Mouse (Mus musculus): ENCODE measurements around the gene Ralgapa2. TPM values are rescaled to one million over a fixed set of nuclear protein-coding genes. Genes with fewer than 3 reads are reported as not detected.

The Ralgapa2 gene
- polyA plus RNA-seq, 1 experiment from 2014 or later, result 4.5 TPM

- Histone ChIP-seq H3K4me1 (ENCODE audit: control insufficient read depth, low read depth, low read length) (no peaks in the 10 kb centered on the region), H3K27me3 (ENCODE audit: control insufficient read depth, insufficient read depth, low read depth, low read length) (no peaks in the 10 kb centered on the region), H3K27ac (ENCODE audit: low read length) (no peak overlapping the region), H3K9me3 (replicated peaks; ENCODE audit: control insufficient read depth, low read length) (no peaks in the 10 kb centered on the region), H3K4me3 (ENCODE audit: low read depth, low read length) (no peak overlapping the region), H3K4me2 (ENCODE audit: low read depth, low read length) (no peak overlapping the region), H3K9ac (ENCODE audit: low read depth, low read length) (no peak overlapping the region), H3K36me3 (ENCODE audit: control insufficient read depth, insufficient read depth) (no peaks in the 10 kb centered on the region)
- WGBS (ENCODE audit: insufficient replicate concordance), result 64% methylated on average over 9 of the region's 9 CpGs
- no peak for ATAC-seq (ENCODE audit: low read depth)
These were observed 209.9 kb downstream of the Ralgapa2 start for GRCm38 (mm10) chr2:146302094-146302699.

GRCm38 (mm10) chr2:146300500-146301020 lies 211.6 kb downstream of the Ralgapa2 start:
- Histone ChIP-seq H3K4me1 (ENCODE audit: control insufficient read depth, low read depth, low read length) (no peaks in the 10 kb centered on the region), H3K9ac (ENCODE audit: low read depth, low read length) (no peak overlapping the region), H3K9me3 (replicated peaks; ENCODE audit: control insufficient read depth, low read length) (no peaks in the 10 kb centered on the region), H3K27ac (ENCODE audit: low read length) (no peak overlapping the region), H3K36me3 (ENCODE audit: control insufficient read depth, insufficient read depth) (no peaks in the 10 kb centered on the region), H3K4me2 (ENCODE audit: low read depth, low read length) (no peak overlapping the region), H3K27me3 (ENCODE audit: control insufficient read depth, insufficient read depth, low read depth, low read length) (no peaks in the 10 kb centered on the region), H3K4me3 (ENCODE audit: low read depth, low read length) (no peak overlapping the region)
- 79% methylated on average over 1 of the region's 1 CpGs for WGBS (ENCODE audit: insufficient replicate concordance)
- no peak for ATAC-seq (ENCODE audit: low read depth)

GRCm38 (mm10) chr2:146299841-146300460 lies 212.2 kb downstream of the Ralgapa2 start:
- Histone ChIP-seq H3K4me3 (ENCODE audit: low read depth, low read length) (no peak overlapping the region), H3K9ac (ENCODE audit: low read depth, low read length) (no peak overlapping the region), H3K27me3 (ENCODE audit: control insufficient read depth, insufficient read depth, low read depth, low read length) (no peaks in the 10 kb centered on the region), H3K36me3 (ENCODE audit: control insufficient read depth, insufficient read depth) (no peaks in the 10 kb centered on the region), H3K27ac (ENCODE audit: low read length) (no peak overlapping the region), H3K9me3 (replicated peaks; ENCODE audit: control insufficient read depth, low read length) (no peaks in the 10 kb centered on the region), H3K4me1 (ENCODE audit: control insufficient read depth, low read depth, low read length) (no peaks in the 10 kb centered on the region), H3K4me2 (ENCODE audit: low read depth, low read length) (no peak overlapping the region)
- WGBS (ENCODE audit: insufficient replicate concordance), result 71% methylated on average over 3 of the region's 3 CpGs
- ATAC-seq (ENCODE audit: low read depth), result no peak

- Histone ChIP-seq H3K27ac (ENCODE audit: low read length) (no peak overlapping the region), H3K4me1 (ENCODE audit: control insufficient read depth, low read depth, low read length) (no peaks in the 10 kb centered on the region; the same call in 1 of the 2 replicates), H3K9me3 (replicated peaks; ENCODE audit: control insufficient read depth, low read length) (no peaks in the 10 kb centered on the region), H3K9ac (ENCODE audit: low read depth, low read length) (no peak overlapping the region), H3K36me3 (ENCODE audit: control insufficient read depth, insufficient read depth) (no peaks in the 10 kb centered on the region), H3K4me3 (ENCODE audit: low read depth, low read length) (no peak overlapping the region), H3K27me3 (ENCODE audit: control insufficient read depth, insufficient read depth, low read depth, low read length) (no peaks in the 10 kb centered on the region), H3K4me2 (ENCODE audit: low read depth, low read length) (no peak overlapping the region)
- ATAC-seq (ENCODE audit: low read depth), result no peak
- 70% methylated on average over 9 of the region's 9 CpGs for WGBS (ENCODE audit: insufficient replicate concordance)
These were observed 218.6 kb downstream of the Ralgapa2 start for GRCm38 (mm10) chr2:146293538-146293937.

GRCm38 (mm10) chr2:146290871-146291637 lies 221.1 kb downstream of the Ralgapa2 start:
- ATAC-seq (ENCODE audit: low read depth), result no peak
- WGBS (ENCODE audit: insufficient replicate concordance), result 69% methylated on average over 14 of the region's 14 CpGs
- no peaks in the 10 kb centered on the region for H3K36me3 ChIP-seq (ENCODE audit: control insufficient read depth, insufficient read depth)

GRCm38 (mm10) chr2:146290366-146290765 lies 221.8 kb downstream of the Ralgapa2 start:
- Histone ChIP-seq H3K9ac (ENCODE audit: low read depth, low read length) (no peak overlapping the region), H3K9me3 (replicated peaks; ENCODE audit: control insufficient read depth, low read length) (no peaks in the 10 kb centered on the region), H3K4me3 (ENCODE audit: low read depth, low read length) (no peak overlapping the region), H3K4me2 (ENCODE audit: low read depth, low read length) (no peak overlapping the region), H3K36me3 (ENCODE audit: control insufficient read depth, insufficient read depth) (no peaks in the 10 kb centered on the region), H3K27ac (ENCODE audit: low read length) (no peak overlapping the region), H3K27me3 (ENCODE audit: control insufficient read depth, insufficient read depth, low read depth, low read length) (no peaks in the 10 kb centered on the region), H3K4me1 (ENCODE audit: control insufficient read depth, low read depth, low read length) (no peaks in the 10 kb centered on the region; the same call in 1 of the 2 replicates)
- ATAC-seq (ENCODE audit: low read depth), result no peak
- 77% methylated on average over 6 of the region's 6 CpGs for WGBS (ENCODE audit: insufficient replicate concordance)

More at GRCm38 (mm10) chr2:146290871-146291637, 221.1 kb downstream of the Ralgapa2 start:
- no peak overlapping the region for H3K9ac ChIP-seq (ENCODE audit: low read depth, low read length)
- no peaks in the 10 kb centered on the region; the same call in 1 of the 2 replicates for H3K4me1 ChIP-seq (ENCODE audit: control insufficient read depth, low read depth, low read length)
- H3K9me3 ChIP-seq (replicated peaks; ENCODE audit: control insufficient read depth, low read length), result no peaks in the 10 kb centered on the region
- no peak overlapping the region for H3K4me2 ChIP-seq (ENCODE audit: low read depth, low read length)
- no peak overlapping the region for H3K4me3 ChIP-seq (ENCODE audit: low read depth, low read length)
- no peak overlapping the region for H3K27ac ChIP-seq (ENCODE audit: low read length)
- no peaks in the 10 kb centered on the region for H3K27me3 ChIP-seq (ENCODE audit: control insufficient read depth, insufficient read depth, low read depth, low read length)

GRCm38 (mm10) chr2:146289394-146289793 lies 222.8 kb downstream of the Ralgapa2 start:
- no peaks in the 10 kb centered on the region for H3K36me3 ChIP-seq (ENCODE audit: control insufficient read depth, insufficient read depth)
- H3K4me1 ChIP-seq (ENCODE audit: control insufficient read depth, low read depth, low read length), result no peaks in the 10 kb centered on the region; the same call in 1 of the 2 replicates
- H3K9ac ChIP-seq (ENCODE audit: low read depth, low read length), result no peak overlapping the region
- 67% methylated on average over 4 of the region's 4 CpGs for WGBS (ENCODE audit: insufficient replicate concordance)
- H3K9me3 ChIP-seq (replicated peaks; ENCODE audit: control insufficient read depth, low read length), result no peaks in the 10 kb centered on the region
- no peaks in the 10 kb centered on the region for H3K27me3 ChIP-seq (ENCODE audit: control insufficient read depth, insufficient read depth, low read depth, low read length)
- no peak for ATAC-seq (ENCODE audit: low read depth)
- H3K27ac ChIP-seq (ENCODE audit: low read length), result no peak overlapping the region
- H3K4me3 ChIP-seq (ENCODE audit: low read depth, low read length), result no peak overlapping the region
- H3K4me2 ChIP-seq (ENCODE audit: low read depth, low read length), result no peak overlapping the region

GRCm38 (mm10) chr2:146288326-146288725 lies 223.8 kb downstream of the Ralgapa2 start:
- no peaks in the 10 kb centered on the region for H3K36me3 ChIP-seq (ENCODE audit: control insufficient read depth, insufficient read depth)
- H3K9ac ChIP-seq (ENCODE audit: low read depth, low read length), result no peak overlapping the region
- no peak overlapping the region for H3K4me2 ChIP-seq (ENCODE audit: low read depth, low read length)
- no peak overlapping the region for H3K27ac ChIP-seq (ENCODE audit: low read length)
- 63% methylated on average over 1 of the region's 1 CpGs for WGBS (ENCODE audit: insufficient replicate concordance)
- H3K9me3 ChIP-seq (replicated peaks; ENCODE audit: control insufficient read depth, low read length), result no peaks in the 10 kb centered on the region
- no peaks in the 10 kb centered on the region for H3K27me3 ChIP-seq (ENCODE audit: control insufficient read depth, insufficient read depth, low read depth, low read length)
- H3K4me1 ChIP-seq (ENCODE audit: control insufficient read depth, low read depth, low read length), result no peaks in the 10 kb centered on the region
- no peak overlapping the region for H3K4me3 ChIP-seq (ENCODE audit: low read depth, low read length)
- ATAC-seq (ENCODE audit: low read depth), result no peak

GRCm38 (mm10) chr2:146287531-146287930 lies 224.6 kb downstream of the Ralgapa2 start:
- no peak overlapping the region for H3K27ac ChIP-seq (ENCODE audit: low read length)
- H3K27me3 ChIP-seq (ENCODE audit: control insufficient read depth, insufficient read depth, low read depth, low read length), result no peaks in the 10 kb centered on the region
- 71% methylated on average over 6 of the region's 6 CpGs for WGBS (ENCODE audit: insufficient replicate concordance)
- H3K9ac ChIP-seq (ENCODE audit: low read depth, low read length), result no peak overlapping the region
- H3K9me3 ChIP-seq (replicated peaks; ENCODE audit: control insufficient read depth, low read length), result no peaks in the 10 kb centered on the region
- no peaks in the 10 kb centered on the region for H3K36me3 ChIP-seq (ENCODE audit: control insufficient read depth, insufficient read depth)
- ATAC-seq (ENCODE audit: low read depth), result no peak
- no peak overlapping the region for H3K4me3 ChIP-seq (ENCODE audit: low read depth, low read length)
- no peaks in the 10 kb centered on the region for H3K4me1 ChIP-seq (ENCODE audit: control insufficient read depth, low read depth, low read length)
- H3K4me2 ChIP-seq (ENCODE audit: low read depth, low read length), result no peak overlapping the region
